Mouse (Mus musculus) heart, embryonic 14.5 days (tissue): ENCODE results near the gene Ccnc. TPM values are rescaled to one million over a fixed set of nuclear protein-coding genes. Genes with fewer than 3 reads are reported as not detected.
"Not testable (repeated sequence)": the region's sequence is repeated elsewhere in the genome, so short reads cannot be mapped to it uniquely, and the experiment has no call there.

ENCODE experiments used
- ATAC-seq: fragments of 200-750 bp; cut with Nextera tagmentation; 2 replicates; pipeline ENCODE4 v1.8.0; 2017; ENCODE audit warnings: low read depth, moderate TSS enrichment; ENCODE audit not compliant: insufficient number of reproducible peaks, insufficient read depth, low FRiP score
- H3K27ac ChIP-seq, 2 experiments: fragments of 200-500 bp in 1 of 2; fragments of 300-500 bp in 1 of 2; sonication (generic) in 1 of 2; replicated peaks in 1 of 2; 2 replicates each; pipeline ENCODE4 v1.5.1; 2012 to 2014; ENCODE audit warnings: low read depth in 2 of 2, low read length in 2 of 2, control low read depth in 1 of 2, mild to moderate bottlenecking in 1 of 2, mixed read lengths in 1 of 2; ENCODE audit not compliant: control insufficient read depth in 1 of 2, insufficient read depth in 1 of 2
- H3K27me3 ChIP-seq: fragments of 300-500 bp; sonication (generic); 2 replicates; pipeline ENCODE4 v1.6.1; 2014; ENCODE audit warnings: mild to moderate bottlenecking, low read length, control low read depth; ENCODE audit not compliant: control insufficient read depth, insufficient read depth
- H3K36me3 ChIP-seq: fragments of 300-500 bp; sonication (generic); 2 replicates; pipeline ENCODE4 v1.6.1; 2014; ENCODE audit warnings: mild to moderate bottlenecking, control low read depth, low read length, mixed read lengths; ENCODE audit not compliant: control insufficient read depth, insufficient read depth
- H3K4me1 ChIP-seq, 2 experiments: fragments of 200-500 bp in 1 of 2; fragments of 300-500 bp in 1 of 2; sonication (generic) in 1 of 2; 2 replicates each; pipeline ENCODE4 v1.6.1; 2012 to 2014; ENCODE audit warnings: low read length in 2 of 2, control low read depth in 1 of 2, mixed read lengths in 1 of 2; ENCODE audit not compliant: control insufficient read depth in 2 of 2, insufficient read depth in 2 of 2
- H3K4me2 ChIP-seq: fragments of 300-500 bp; sonication (generic); 2 replicates; pipeline ENCODE4 v1.6.1; 2014; ENCODE audit warnings: mild to moderate bottlenecking, low read length
- H3K4me3 ChIP-seq, 2 experiments: fragments of 200-500 bp in 1 of 2; fragments of 300-500 bp in 1 of 2; sonication (generic) in 1 of 2; 2 replicates each; pipeline ENCODE4 v1.5.1; 2012 to 2014; ENCODE audit warnings: low read length in 2 of 2, mild to moderate bottlenecking in 2 of 2, control low read depth in 1 of 2, low read depth in 1 of 2, moderate library complexity in 1 of 2; ENCODE audit not compliant: control insufficient read depth in 1 of 2, insufficient read depth in 1 of 2
- H3K9ac ChIP-seq: fragments of 300-500 bp; sonication (generic); 2 replicates; pipeline ENCODE4 v1.6.1; 2014; ENCODE audit warnings: mild to moderate bottlenecking, low read length
- H3K9me3 ChIP-seq: fragments of 300-500 bp; sonication (generic); 2 replicates; pipeline ENCODE4 v1.6.1; 2016; ENCODE audit warnings: low read length, control low read depth; ENCODE audit not compliant: control insufficient read depth
- WGBS: fragments of 180-500 bp; shearing (Covaris S2); extraction: QIAGEN DNeasy Blood & Tissue Kit; methylation state at CpG from one replicate; pipeline ENCODE4 v1.1.7; 2014; 5-methylcytosine and 5-hydroxymethylcytosine counted together
- polyA plus RNA-seq: library from polyadenylated mRNA; unstranded; fragments of >200 nt; fragmentation: Nextera tagmentation; extraction: Ambion mirVana; gene quantifications from 2 replicates; pipeline ENCODE4 v1.2.1, GENCODE M21; 2014

Ccnc gene
- polyA plus RNA-seq, 1 experiment from 2014 or later: 29.5 TPM

DNA sequence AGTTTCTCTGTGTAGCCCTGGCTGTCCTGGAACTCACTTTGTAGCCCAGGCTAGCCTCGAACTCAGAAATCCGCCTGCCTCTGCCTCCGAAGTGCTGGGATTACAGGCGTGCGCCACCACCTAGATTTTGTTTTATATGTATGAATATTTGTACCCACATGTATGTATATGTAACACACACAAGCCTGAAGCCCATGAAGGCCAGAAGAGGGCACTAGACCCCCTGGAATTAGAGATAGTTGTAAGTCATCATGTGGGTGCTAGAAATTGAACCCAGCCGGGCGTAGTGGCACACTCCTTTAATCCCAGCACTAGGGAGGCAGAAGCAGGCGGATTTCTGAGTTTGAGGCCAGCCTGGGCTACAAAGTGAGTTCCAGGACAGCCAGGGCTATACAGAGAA is 16.6 kb downstream of the Ccnc start:
- H3K4me2 ChIP-seq, H3K4me1 ChIP-seq, H3K9ac ChIP-seq, ATAC-seq, H3K27ac ChIP-seq, H3K27me3 ChIP-seq, H3K9me3 ChIP-seq, H3K4me3 ChIP-seq: not testable (repeated sequence)
- H3K36me3 ChIP-seq: peaks cover 23% of the 10 kb centered on the region
- WGBS: 93% methylated on average over 8 of the region's 8 CpGs

DNA sequence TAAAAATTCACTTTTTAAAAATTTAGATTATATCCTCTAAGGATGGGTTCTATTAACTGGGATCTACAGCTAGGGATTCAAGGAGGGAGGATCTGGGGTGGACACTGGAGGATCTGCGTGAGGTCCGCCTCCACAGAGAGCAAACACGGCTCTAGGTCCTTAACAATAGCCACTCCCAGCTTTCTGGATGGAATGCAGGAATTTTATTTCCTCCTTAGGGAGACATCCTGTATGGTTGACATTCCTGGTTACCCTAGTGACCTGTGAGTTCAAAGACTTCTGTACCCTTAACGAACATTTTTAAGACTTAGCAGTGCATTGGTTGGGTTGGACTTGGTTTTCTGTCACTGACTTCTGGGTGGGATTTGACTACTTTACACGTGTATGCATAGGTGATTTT is 18.2 kb downstream of the Ccnc start:
- no peak for ATAC-seq
- no peak overlapping the region for H3K4me3 ChIP-seq
- H3K27ac ChIP-seq: no peak overlapping the region
- no peak overlapping the region for H3K4me2 ChIP-seq
- H3K4me1 ChIP-seq: no peaks in the 10 kb centered on the region
- H3K9me3 ChIP-seq: no peaks in the 10 kb centered on the region
- peaks cover 23% of the 10 kb centered on the region for H3K36me3 ChIP-seq
- 71% methylated on average over 5 of the region's 5 CpGs for WGBS
- H3K9ac ChIP-seq: no peak overlapping the region
- H3K27me3 ChIP-seq: no peaks in the 10 kb centered on the region

DNA sequence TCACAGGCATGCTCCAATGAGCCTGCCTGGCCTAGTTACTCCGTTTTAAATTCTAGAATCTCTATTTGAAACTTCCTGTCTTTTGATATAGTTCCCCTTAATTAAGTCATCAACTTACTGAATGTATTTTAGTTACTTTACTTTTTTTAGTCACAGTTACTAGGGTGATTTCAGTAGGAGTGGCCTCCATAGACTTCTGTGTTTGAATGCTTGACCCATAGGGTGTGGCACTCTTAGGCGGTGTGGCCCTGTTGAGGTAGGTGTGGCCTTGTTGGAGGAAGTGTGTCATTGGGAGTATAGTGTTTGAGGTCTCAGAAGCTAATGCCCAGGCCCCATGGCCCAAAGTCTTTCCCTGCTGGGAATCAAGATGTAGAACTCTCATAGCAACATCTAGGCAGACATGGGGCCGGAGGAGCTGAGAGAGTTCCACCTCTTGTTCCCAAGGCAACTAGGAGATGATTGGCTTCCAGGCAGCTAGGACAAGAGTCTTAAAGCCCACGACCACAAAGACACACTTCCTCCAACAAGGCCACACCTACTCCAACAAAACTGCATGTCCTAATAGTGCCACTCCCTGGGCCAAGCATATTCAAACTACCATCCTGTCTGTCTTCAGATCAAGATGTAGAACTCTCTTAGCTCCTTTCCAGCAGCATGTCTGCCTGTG is 27.8 kb downstream of the Ccnc start:
- no peak overlapping the region for H3K27ac ChIP-seq
- 65% methylated on average over 4 of the region's 4 CpGs for WGBS
- H3K27me3 ChIP-seq: no peaks in the 10 kb centered on the region
- H3K4me1 ChIP-seq: no peaks in the 10 kb centered on the region
- 0 out of 2 replicates have a peak, but pooled peaks cover 4% of the 10 kb centered on the region for H3K9me3 ChIP-seq
- peaks cover 12% of the 10 kb centered on the region for H3K36me3 ChIP-seq
- no peak overlapping the region for H3K4me3 ChIP-seq
- H3K4me2 ChIP-seq: no peak overlapping the region
- no peak overlapping the region for H3K9ac ChIP-seq
- ATAC-seq: no peak

DNA sequence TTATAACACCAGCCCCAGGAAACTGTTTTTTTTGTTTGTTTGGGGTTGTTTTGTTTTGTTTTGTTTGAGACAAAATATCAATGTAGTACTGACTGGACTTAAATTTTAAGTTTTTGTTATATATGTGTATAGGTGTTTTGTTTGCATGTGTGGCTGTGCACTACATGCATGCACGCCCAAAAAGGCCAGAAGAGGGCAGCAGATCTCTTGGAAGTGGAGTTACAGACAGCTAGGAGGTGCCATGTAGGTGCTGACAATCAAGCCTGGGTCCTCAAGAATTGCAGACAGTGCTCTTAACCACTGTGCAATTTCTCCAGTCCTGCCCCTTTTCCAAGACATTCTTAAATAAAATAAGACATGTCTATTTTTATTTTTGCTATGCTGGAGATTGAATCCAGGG is 31.4 kb downstream of the Ccnc start:
- H3K4me2 ChIP-seq: no peak overlapping the region
- H3K36me3 ChIP-seq: peaks cover 12% of the 10 kb centered on the region
- 81% methylated on average over 1 of the region's 1 CpGs for WGBS
- H3K4me3 ChIP-seq: no peak overlapping the region
- peaks cover 0 to 5% of the 10 kb centered on the region in 2 experiments; a peak in 1 of 4 replicates for H3K4me1 ChIP-seq
- no peaks in the 10 kb centered on the region for H3K27me3 ChIP-seq
- ATAC-seq: no peak
- H3K9me3 ChIP-seq: 0 out of 2 replicates have a peak, but pooled peaks cover 4% of the 10 kb centered on the region
- H3K9ac ChIP-seq: no peak overlapping the region
- no peak overlapping the region for H3K27ac ChIP-seq

DNA sequence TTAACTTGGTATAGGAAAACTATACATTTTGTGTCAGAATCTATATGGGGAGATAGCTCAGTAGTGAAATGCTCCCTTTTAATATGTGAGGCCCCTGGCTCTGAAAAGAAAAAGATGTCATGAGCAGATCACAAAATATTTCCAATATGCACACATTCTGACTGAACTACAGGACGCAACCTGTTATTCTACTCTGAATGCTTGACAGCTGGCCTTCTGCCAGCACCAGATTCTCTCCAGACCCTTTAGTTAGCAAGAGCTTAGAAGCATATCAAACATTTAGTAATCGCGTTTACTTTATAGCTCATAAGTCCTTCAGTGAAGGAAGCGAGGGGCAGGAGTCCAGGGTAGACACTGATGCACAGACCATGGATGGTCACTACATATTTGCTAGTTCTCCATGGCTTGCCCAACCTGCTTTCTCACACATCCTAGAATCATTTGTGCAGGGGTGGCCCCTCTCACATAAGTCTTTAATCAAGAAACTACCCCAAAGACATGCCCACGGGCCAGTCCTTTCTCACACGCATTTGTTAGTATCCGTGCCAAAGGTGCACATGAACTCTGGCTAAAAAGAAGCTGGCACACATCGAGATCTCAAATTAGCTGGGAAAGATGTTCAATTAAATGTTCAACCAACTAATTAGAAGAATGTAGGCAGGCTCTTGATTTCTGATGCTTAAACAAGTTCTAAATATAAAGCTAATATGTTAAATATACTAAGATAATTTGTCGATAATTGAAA is 34.1 kb downstream of the Ccnc start:
- Histone ChIP-seq H3K9me3 (0 out of 2 replicates have a peak, but pooled peaks cover 4% of the 10 kb centered on the region), H3K27me3 (no peaks in the 10 kb centered on the region), H3K36me3 (peaks cover 12% of the 10 kb centered on the region), H3K27ac (no peak overlapping the region), H3K9ac (no peak overlapping the region), H3K4me2 (no peak overlapping the region), H3K4me3 (no peak overlapping the region), H3K4me1 (peaks cover 0 to 5% of the 10 kb centered on the region in 2 experiments; a peak in 2 of 4 replicates)
- 67% methylated on average over 9 of the region's 9 CpGs for WGBS
- ATAC-seq: no peak

DNA sequence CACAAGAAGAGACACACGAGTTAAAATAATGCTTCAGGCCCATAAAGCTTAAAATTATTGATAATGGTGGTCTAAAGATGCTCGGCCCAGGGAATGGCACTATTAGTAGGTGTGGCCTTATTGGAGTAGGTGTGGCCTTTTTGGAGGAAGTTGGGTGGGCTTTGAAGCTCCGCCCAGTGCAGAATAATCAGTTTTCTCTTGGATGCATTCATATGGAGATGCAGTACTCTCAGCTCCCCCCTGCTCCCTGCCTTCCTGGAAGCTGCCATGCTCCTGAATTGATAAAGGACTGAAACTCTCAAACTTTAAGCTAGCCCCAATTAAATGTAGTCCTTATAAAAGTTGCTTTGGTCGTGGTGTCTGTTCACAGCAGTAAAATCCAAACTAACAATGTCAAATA is 36.3 kb downstream of the Ccnc start:
- Histone ChIP-seq H3K27me3 (no peaks in the 10 kb centered on the region), H3K9ac (no peak overlapping the region), H3K4me3 (no peak overlapping the region), H3K36me3 (peaks cover 7% of the 10 kb centered on the region), H3K4me2 (no peak overlapping the region), H3K4me1 (peaks cover 0 to 5% of the 10 kb centered on the region in 2 experiments; a peak in 2 of 4 replicates), H3K9me3 (0 out of 2 replicates have a peak, but pooled peaks cover 4% of the 10 kb centered on the region), H3K27ac (no peak overlapping the region)
- no peak for ATAC-seq
- 73% methylated on average over 4 of the region's 4 CpGs for WGBS

DNA sequence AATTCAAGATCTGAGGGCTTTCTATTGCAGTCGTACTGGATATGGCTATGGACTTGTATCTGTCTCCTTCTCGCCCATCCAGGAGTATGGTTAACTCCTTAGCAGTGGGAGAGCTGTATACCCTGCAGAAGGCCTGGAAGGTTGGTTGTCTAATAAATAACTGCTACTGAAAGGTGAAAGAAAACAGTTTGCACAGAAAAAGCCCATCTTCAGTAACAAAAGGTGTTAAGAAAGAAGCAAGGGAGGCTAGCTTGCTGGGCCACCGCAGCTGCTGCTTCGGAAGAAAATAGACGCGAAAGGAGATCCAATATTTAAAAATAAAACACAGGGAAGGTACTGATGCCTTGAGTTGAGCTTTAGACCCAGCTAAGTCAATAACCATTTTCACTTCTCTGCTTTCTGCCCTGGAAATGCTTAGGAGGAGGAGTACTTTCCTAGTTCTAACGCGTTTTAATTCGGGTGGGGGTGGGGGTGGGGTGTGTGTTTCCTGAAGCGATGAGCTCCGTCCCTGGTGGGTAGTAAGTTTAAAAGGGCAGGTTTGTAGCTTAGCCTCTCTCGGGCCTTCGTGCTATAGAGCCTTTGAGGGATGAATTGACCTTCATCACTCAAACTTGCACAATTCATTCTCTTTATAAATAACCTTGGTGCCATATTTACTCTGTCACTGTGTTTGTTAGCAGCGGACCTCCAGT is 38.8 kb downstream of the Ccnc start:
- Histone ChIP-seq H3K4me1 (peaks cover 0 to 5% of the 10 kb centered on the region in 2 experiments; a peak in 2 of 4 replicates), H3K36me3 (no peaks in the 10 kb centered on the region), H3K27me3 (no peaks in the 10 kb centered on the region), H3K4me2 (peak overlapping the region; percentile 66), H3K9me3 (no peaks in the 10 kb centered on the region), H3K27ac (no peak overlapping the region), H3K9ac (peak overlapping the region; percentile 73), H3K4me3 (peak overlapping the region; percentile 59 to 95)
- no peak for ATAC-seq
- 19% methylated on average over 14 of the region's 14 CpGs for WGBS
